Mouse (Mus musculus): Measurements from ENCODE around the gene Crip2.
A peak's percentile ranks its signal among the peaks of the same experiment; 100 is the strongest.

The Crip2 gene

GRCm38 (mm10) chr12:113148381-113149035, 8.5 kb downstream of the Crip2 start:
- peak in 1 of 2 experiments; percentile 53 for DNase-seq

GRCm38 (mm10) chr12:113149341-113149740, 9.3 kb downstream of the Crip2 start:
- peak in 1 of 2 experiments; percentile 49 for DNase-seq

- DNase-seq = no peak
Measured at GRCm38 (mm10) chr12:113149896-113150295, 9.9 kb downstream of the Crip2 start.

- no peak for DNase-seq
Measured at GRCm38 (mm10) chr12:113150591-113150990, 10.6 kb downstream of the Crip2 start.

GRCm38 (mm10) chr12:113151046-113151445, 11.0 kb downstream of the Crip2 start:
- no peak for DNase-seq

GRCm38 (mm10) chr12:113151661-113152271, 11.7 kb downstream of the Crip2 start:
- no peak for DNase-seq

GRCm38 (mm10) chr12:113152272-113152661, 12.2 kb downstream of the Crip2 start:
- DNase-seq = no peak

GRCm38 (mm10) chr12:113152991-113153525, 13.0 kb downstream of the Crip2 start:
- no peak for DNase-seq

GRCm38 (mm10) chr12:113153971-113154370, 13.9 kb downstream of the Crip2 start:
- DNase-seq = no peak

GRCm38 (mm10) chr12:113154747-113155075, 14.7 kb downstream of the Crip2 start:
- no peak for DNase-seq

GRCm38 (mm10) chr12:113155076-113155771, 15.2 kb downstream of the Crip2 start:
- peak; percentile 64 for DNase-seq

GRCm38 (mm10) chr12:113155887-113156539, 16.0 kb downstream of the Crip2 start, which contains the start of gene Tedc1:
Tedc1 (plus strand) TSS chr12:113156421.
- peak; percentile 100 for DNase-seq

- no peak for DNase-seq
Measured at GRCm38 (mm10) chr12:113156540-113156929, 16.5 kb downstream of the Crip2 start.

- peak; percentile 43 to 58 for DNase-seq
Measured at GRCm38 (mm10) chr12:113157002-113157401, 17.0 kb downstream of the Crip2 start.

GRCm38 (mm10) chr12:113157521-113157920, 17.5 kb downstream of the Crip2 start:
- peak in 1 of 2 experiments; percentile 4 for DNase-seq

GRCm38 (mm10) chr12:113157971-113158370, 17.9 kb downstream of the Crip2 start:
- DNase-seq = peak in 1 of 2 experiments; percentile 5

- no peak for DNase-seq
Measured at GRCm38 (mm10) chr12:113163561-113164006, 23.5 kb downstream of the Crip2 start.

- DNase-seq = no peak
Measured at GRCm38 (mm10) chr12:113168031-113168536, 28.0 kb downstream of the Crip2 start.

- no peak for DNase-seq
Measured at GRCm38 (mm10) chr12:113176960-113177725, 37.1 kb downstream of the Crip2 start.

- no peak for DNase-seq
Measured at GRCm38 (mm10) chr12:113181020-113181419, 41.0 kb downstream of the Crip2 start.

- DNase-seq = no peak
Measured at GRCm38 (mm10) chr12:113184945-113185344, 44.9 kb downstream of the Crip2 start.

Data from cerebellum, postnatal 14 days (tissue).